Mouse (Mus musculus): Measurements from ENCODE around the gene Syne2. TPM values are rescaled to one million over a fixed set of nuclear protein-coding genes. Genes with fewer than 3 reads are reported as not detected.

Syne2 gene
- total RNA-seq, 2 experiments from 2014 or later = 21.1 to 22.0 TPM

DNA sequence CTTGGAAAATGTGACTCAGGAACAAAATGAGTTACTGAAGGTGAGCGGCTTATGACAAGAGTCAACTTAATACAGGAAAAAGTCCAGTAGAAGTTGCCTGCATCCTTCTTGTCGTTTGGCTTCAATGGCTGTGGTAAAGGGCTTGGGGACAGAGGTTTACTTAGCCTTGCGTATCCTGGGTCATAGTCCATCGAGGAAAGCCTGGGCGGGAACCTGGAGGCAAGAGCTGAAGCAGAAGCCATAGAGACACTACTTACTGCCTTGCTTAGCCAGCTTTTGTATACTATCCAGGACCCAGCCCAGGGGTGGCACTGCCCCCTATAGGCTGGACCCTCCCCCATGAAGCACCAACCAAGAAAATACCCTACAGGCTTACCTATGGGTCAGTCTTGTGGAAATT is 179.6 kb downstream of the Syne2 start:
- DNase-seq (ENCODE audit: extremely low spot score in 1 of 2, low spot score in 2 of 2) = no peak
- intact Hi-C loops (cut with DNase I) = no loop called here

DNA sequence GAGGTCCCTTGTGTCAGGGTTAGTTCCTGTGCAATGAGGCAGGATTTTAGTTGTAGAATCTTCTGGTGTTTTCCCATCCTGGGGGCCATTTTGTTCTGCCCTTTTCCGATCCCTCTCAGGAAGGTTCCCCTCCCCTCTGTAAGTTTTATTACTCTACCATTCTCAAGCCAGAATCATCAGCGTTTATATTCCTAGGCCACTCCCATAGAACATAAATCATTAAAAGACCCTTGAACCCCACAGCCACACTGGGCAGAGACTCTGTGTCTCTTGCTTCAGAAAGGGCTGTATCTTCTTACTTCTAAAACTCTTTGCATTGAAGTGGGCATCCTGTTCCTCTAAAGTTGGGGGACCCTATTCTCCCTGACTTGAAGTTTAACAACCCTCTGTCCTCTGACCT is 180.5 kb downstream of the Syne2 start:
- intact Hi-C loops (cut with DNase I) = no loop called here
- no peak for DNase-seq (ENCODE audit: extremely low spot score in 1 of 2, low spot score in 2 of 2)

DNA sequence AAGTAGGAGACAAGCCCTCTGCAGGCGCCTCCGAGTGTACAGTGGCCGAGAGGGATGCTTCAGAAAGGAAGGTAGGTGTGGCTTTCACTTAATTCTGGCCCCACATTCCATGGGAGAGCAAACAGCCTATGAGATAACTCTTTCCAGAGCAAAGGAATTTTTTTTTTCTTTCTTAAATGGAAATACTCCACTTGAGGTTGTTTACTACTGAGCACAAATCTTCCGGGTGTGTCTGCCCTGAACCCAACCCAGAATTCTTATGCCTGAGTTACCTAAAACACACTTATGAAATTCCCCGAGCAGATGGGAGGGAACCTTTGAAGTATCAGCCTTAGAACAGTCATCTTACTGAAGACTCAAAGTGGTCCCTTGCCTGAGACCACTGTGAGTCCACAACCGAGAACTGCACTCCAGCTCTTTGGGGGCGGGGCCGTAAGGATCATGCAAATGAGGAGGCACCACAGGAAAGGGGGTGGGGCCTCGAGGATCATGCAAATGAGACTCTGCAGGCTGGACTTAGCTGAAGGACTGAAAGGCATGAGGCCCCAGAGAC is 186.8 kb downstream of the Syne2 start:
- intact Hi-C loops (cut with DNase I) = no loop called here
- peak in 1 of 2 experiments; percentile 45 for DNase-seq (ENCODE audit: extremely low spot score in 1 of 2, low spot score in 2 of 2)

DNA sequence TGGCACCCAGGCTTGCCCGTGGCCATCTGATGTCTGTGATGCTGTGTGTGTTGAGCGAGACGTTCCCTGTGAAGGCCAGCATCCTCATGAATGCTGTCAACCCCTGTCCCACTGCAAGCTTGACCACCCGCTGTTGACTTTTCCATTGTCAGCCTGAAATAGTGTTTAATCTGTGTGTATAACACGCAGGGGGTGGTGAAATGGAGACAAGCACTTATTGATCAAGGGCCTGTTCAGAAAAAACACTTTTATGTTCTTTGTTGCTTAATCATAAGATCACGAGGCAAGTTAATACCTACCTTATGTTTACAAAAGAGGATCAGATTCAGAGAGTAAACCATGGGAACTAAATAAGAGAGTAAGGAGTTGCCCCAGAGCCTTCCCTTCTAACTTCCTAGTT is 191.1 kb downstream of the Syne2 start:
- DNase-seq (ENCODE audit: extremely low spot score in 1 of 2, low spot score in 2 of 2) = no peak
- intact Hi-C loops (cut with DNase I) = no loop called here

DNA sequence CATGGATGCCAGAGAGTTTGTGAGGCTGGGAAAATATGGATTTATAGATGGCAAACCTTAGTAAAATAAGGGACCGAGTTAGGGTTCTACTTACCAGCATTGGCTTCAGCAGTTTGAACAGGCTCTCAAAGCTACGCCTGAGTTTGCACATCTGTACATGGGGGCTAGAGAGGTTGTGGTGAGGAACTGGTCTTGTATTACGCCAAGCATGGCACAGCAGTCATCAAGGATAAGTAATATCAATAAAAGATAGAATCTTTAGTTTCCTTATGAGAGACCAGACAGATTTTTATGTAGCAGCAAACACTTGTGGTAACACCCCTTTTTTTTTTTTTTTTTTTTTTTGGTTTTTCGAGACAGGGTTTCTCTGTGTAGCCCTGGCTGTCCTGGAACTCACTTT is 194.9 kb downstream of the Syne2 start:
- intact Hi-C loops (cut with DNase I) = no loop called here
- DNase-seq (ENCODE audit: extremely low spot score in 1 of 2, low spot score in 2 of 2) = no peak

DNA sequence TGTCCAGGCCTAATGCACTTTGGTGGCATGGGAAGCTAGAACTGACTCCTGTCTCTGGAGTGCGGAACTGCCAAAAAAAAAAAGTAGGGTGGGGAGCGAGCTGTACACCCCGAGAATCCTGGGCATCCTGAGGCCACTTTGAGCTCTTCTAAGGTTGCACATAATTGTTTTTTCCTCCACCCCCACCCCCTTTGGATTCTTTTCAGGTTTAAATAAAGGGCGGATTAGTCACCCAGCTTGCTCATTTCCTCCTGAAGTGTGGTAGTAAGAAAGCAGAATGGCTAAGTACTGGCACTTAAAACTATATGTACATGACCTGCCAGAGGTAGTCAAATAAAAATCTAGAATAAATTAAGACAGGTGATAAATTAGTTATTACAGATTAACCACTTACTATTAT is 195.5 kb downstream of the Syne2 start:
- DNase-seq (ENCODE audit: extremely low spot score in 1 of 2, low spot score in 2 of 2) = no peak
- intact Hi-C loops (cut with DNase I) = no loop called here

DNA sequence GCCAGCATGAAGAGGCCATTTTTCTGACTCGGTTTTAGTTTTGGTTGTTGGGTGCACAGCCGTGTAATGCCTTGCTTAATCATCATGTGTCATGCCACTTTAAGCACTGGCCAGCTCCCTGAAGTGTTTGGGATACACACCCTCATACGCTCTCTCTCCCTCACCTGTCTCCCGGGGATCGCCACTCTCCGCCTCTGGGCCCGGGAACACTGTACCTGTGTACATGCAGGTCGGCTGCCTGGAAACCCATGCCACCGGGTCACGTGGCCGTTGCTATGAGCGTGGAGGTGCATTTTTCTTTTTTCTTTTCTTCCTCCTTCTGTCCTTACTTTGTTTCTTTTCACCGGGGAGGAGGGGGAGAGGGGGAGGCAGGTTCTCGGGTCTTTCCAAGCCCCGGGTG is 197.1 kb downstream of the Syne2 start:
- intact Hi-C loops (cut with DNase I) = loop anchor here (5.0 kb wide), 2 partner anchors 162 to 177 kb away; partner anchors contain the start of gene Esr2
- DNase-seq (ENCODE audit: extremely low spot score in 1 of 2, low spot score in 2 of 2) = no peak

DNA sequence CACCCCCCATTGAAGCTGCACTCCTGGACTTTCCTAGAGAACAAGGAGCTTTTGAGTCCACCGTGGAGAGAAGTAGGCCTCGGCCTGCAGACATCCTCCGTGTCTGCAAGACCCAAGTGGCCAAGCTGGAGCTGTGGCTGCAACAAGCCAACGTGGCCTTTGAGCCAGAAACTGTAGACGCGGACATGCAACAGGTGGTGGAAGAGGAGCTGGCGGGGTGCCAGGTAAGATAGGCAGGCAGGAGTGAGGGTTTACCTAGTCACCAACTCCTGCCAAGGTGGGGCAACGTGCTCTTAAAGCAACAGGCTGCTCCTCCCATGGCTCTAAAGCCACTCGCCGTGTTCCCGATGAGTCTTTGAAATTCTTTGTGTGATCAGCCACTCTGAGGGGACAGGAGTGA is 197.6 kb downstream of the Syne2 start:
- intact Hi-C loops (cut with DNase I) = loop anchor here (5.0 kb wide), 2 partner anchors 162 to 177 kb away; partner anchors contain the start of gene Esr2
- DNase-seq (ENCODE audit: extremely low spot score in 1 of 2, low spot score in 2 of 2) = peak in 1 of 2 experiments; percentile 40

DNA sequence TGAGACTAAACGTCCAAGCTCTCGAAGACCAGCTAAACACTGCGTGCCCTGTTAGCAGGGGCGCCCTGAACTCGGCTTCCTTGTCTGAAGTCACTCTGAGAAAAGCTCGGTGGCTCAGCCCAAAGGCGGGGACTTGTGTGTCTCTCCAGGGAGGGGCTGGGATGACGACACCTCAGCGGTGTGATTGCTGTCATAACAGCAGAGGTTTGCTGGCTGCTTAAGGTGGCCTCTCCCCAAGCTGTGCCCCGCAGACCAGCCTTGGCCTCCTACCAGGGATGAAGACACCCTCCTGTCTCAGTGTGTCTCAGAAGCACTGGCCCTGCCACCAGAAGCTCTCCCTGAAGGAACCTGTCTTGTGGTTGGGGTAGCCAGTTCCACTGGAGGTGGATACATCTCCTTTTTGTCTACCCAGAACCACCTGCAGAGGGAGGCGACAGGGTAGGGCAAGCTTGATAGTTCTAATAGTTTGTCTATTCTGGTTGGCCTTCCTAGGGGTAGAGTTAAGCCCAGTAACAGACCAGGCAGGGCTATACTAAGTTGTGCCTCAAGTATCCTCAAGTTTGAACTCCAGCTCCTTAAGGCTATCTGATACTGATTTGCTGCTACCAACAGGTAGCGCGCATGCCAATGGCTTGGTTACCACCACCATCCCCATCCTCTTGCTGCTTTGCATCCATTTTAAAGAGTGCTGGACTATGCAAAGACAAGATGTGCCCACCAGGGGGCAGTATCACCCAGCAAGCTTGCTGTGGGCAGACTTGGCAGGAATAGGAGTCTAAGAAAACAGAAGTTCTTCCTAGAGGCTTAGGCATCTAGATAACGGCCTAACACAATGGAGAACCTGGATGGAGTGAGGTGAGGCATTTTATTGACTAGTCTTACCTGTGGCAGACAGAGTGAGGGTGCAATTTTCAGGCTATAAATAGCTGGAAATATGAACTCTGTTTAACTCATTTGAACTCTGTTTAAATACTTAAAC is 198.5 kb downstream of the Syne2 start:
- intact Hi-C loops (cut with DNase I) = loop anchor here (5.0 kb wide), 2 partner anchors 161 to 176 kb away; partner anchors contain the start of gene Esr2
- DNase-seq (ENCODE audit: extremely low spot score in 1 of 2, low spot score in 2 of 2) = peak; percentile 42 to 72

DNA sequence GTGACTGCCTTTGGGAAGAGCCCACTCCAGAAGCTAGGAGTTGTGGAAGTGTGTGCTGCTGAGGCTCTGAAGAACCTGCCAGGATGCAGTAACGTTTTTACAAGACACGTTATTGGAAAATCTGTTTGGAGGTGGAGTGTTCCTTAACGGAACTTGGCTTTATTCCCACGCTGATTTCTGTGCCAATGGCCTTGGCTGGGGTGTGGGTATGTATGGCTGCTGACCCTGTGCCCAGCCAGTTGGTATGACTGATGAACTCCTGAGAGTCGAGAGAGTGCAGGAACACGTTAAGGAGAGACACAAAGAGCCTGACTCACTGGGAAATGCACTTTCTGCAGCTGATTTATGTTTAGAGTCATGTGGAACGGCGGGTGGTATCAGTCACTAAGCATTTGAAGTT is 200.7 kb downstream of the Syne2 start:
- DNase-seq (ENCODE audit: extremely low spot score in 1 of 2, low spot score in 2 of 2) = no peak
- intact Hi-C loops (cut with DNase I) = loop anchor here (5.0 kb wide), 2 partner anchors 159 to 174 kb away; partner anchors contain the start of gene Esr2

DNA sequence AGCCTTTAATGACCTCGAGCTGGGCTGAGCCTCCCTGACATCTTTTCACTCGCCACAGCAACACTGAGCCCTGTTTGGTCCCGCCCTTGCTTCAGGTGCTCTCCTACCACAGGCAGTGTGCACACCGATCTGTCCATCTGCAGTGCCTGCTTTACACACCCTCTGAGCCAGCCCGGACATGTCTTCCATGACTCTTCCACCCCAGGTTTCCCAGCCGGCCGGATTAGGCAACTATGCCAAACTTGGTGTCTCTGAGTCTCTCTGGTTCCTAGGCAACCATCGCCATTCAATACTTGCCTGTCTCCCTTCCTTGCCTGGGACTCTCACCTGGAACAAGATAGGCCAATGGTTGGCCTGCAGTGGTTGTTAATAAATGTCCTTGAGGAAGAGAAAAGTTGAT is 224.4 kb downstream of the Syne2 start:
- intact Hi-C loops (cut with DNase I) = no loop called here
- DNase-seq (ENCODE audit: extremely low spot score in 1 of 2, low spot score in 2 of 2) = no peak

DNA sequence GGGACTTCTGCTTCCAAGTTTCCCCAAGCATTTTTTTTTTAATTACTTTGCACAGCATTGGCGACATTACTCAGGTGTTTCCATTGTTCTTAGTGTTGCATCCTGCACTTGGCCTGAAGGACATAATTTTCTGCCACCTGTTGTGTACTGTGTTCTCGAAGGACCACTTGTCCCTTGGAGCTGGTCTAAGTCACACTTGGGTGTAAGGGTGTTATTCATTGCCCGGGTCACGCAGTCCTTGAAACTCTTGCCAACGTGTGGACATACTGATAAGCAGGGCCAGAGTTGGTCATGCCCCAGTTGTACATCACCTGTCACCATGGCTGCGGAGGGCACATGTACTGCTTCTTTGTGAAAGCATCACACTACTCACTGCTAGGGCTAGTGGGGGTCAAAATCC is 228.6 kb downstream of the Syne2 start:
- DNase-seq (ENCODE audit: extremely low spot score in 1 of 2, low spot score in 2 of 2) = no peak
- intact Hi-C loops (cut with DNase I) = no loop called here

DNA sequence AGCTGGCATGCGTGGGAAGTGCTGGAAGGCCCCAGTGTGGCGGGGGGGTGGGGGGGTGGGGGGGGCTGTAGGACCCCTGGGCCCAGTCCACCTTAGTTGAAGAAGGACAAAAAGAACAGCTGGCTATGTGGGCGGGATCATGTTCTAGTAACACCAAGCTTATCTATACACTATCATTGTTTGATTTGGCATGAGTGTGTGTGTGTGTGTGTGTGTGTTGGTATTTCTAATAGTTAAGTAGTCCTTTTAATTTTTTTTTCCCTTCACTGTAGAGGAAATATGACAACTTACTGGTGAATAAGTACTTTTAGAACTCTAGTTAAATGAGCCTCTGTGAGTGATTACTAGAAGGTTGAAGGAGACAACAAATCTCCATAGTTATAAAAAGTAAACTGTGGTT is 230.0 kb downstream of the Syne2 start:
- DNase-seq (ENCODE audit: extremely low spot score in 1 of 2, low spot score in 2 of 2) = no peak
- intact Hi-C loops (cut with DNase I) = no loop called here

DNA sequence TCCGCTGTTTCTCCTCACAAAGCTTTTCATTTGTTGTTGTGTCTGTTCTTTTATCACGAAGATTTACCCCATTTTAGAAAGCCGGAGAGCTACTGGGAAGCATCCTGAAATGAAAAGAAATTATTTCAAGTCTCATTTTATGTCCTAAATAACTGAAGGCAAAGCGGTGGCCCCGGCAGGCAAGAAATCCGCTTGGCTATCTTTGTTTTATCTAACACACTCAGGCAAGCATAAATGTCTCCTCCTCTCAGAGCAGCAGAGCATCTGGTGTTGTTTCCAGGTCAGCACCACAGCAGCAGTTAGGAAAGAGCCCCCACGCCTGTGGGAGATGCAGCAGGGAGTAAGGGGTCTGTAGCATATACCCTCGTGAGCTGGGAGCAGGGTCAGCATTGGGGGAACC is 230.7 kb downstream of the Syne2 start:
- intact Hi-C loops (cut with DNase I) = no loop called here
- DNase-seq (ENCODE audit: extremely low spot score in 1 of 2, low spot score in 2 of 2) = no peak

DNA sequence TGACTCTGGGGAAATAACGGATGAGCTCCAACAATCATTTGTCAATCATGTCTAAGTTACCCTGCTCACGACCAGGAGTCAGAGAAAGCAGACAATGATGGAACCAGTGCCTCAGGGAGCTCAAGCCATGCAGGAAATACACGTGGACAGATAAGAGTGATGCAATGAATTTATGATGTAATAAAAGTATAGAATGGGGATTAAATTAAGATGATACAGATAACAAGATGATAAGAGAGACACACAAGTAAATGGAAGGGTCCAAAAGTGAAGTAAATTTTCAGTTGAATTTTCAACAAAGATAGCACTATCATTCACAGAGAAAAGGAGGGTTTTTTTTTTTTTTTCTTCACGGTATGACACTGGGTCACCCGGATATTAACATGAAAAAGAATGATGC is 231.4 kb downstream of the Syne2 start:
- intact Hi-C loops (cut with DNase I) = no loop called here
- DNase-seq (ENCODE audit: extremely low spot score in 1 of 2, low spot score in 2 of 2) = no peak

DNA sequence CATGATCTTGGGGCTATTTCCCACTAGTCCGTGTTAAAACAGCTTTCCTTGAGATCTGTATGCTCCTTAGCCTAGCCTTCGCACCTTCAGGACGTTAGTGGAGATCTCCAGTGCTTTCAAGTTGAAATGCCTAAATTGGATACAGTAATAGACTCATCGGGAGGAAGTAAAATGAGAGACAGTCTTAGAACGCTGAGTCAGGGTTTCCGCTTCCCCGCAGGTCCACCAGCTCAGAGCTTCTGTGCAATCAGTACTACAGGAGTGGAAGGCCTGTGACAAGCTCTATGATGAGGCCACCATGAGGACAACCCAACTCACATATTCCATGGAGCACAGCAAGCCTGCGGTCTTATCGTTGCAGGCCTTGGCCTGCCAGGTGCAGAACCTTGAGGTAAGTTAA is 233.9 kb downstream of the Syne2 start:
- intact Hi-C loops (cut with DNase I) = no loop called here
- no peak for DNase-seq (ENCODE audit: extremely low spot score in 1 of 2, low spot score in 2 of 2)

DNA sequence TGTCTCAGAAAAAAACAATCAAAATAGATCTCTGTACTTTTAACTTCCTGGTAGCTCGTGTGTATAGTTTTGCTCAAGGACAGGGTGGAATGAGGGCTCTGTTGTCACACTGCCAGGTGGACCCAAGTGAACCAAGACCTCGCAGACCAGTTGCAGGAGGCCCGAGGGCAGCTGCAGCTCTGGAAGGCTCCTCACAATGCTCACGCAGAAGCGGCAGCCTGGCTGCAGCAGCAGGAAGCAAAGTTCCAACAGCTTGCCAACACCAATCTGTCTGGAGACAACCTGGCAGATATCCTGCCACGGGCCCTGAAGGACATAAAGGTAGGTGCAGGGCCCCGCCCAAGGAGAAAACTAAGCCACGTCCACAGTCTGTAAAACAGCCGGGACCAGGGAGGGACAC is 236.7 kb downstream of the Syne2 start:
- no peak for DNase-seq (ENCODE audit: extremely low spot score in 1 of 2, low spot score in 2 of 2)
- intact Hi-C loops (cut with DNase I) = no loop called here

DNA sequence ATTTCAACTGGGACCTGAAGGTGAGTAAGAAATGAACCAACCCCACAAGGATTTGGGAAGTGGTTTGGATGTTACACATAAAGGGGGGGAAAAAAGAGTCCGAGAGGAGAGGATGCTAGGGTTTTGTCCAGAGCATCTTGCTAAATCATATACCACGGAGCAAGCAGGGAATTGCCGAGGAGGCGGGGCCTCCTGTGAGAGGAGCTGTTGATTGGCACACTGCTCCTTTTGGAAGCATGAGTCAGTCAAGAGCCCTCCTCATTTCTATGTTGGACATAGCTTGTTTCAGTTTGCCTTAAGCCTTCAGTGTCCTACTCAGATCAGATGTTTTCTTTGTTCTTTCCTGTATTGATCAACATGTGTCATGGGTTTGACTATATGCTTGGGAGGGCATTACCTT is 245.1 kb downstream of the Syne2 start:
- DNase-seq (ENCODE audit: extremely low spot score in 1 of 2, low spot score in 2 of 2) = no peak

DNA sequence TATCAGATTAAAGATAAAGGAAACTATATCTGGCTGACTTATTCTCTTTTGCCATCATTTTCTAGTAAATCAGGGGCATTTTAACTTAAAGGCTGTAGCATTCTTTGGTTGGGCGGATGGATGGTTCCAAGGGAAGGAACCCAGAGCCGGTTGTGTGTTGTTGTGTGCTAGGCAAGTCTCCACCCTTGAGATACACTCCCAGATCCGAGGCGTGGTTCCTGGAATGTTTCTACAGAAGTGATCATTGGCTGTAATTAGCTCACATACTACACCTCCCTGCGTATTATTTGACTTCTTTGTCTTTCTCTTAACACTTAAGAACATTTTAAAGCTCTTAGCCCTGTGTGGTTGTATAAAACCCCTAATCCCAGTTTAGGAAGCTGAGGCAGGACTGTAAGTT is 252.5 kb downstream of the Syne2 start:
- intact Hi-C loops (cut with DNase I) = no loop called here
- no peak for DNase-seq (ENCODE audit: extremely low spot score in 1 of 2, low spot score in 2 of 2)

More for the DNA sequence above, 245.1 kb downstream of the Syne2 start:
- intact Hi-C loops (cut with DNase I) = no loop called here
